In the genomic region with DNA sequence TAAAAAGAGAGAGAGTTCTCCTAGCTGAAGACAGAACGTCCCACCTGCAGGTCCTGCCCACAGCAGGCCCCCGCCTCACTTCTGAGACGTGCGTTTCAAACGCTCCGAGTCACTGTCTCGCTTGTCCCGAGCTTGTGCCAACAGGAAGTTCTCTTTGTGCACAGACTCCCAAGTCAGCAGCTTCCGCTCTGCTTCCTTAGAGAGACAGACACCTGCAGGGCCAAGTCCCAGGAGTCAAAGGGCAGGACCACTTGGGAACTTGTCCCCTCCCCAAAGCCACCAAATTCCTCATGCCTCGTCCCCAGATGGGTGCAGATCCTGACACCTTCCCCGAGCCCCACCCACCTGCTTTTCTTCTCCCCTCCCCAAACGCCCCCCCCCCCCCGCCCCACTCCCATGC, we compare ENCODE assay signal across 11 mouse cellular contexts. TPM values are rescaled to one million over a fixed set of nuclear protein-coding genes. Genes with fewer than 3 reads are reported as not detected.
A peak's percentile ranks its signal among the peaks of the same experiment; 100 is the strongest.
DNase-seq lines count a peak whose midpoint lies in the region; ATAC-seq lines count a peak whose summit lies in the region.
"Had no signal": no experiment of that assay in that cellular context is flagged by ENCODE, and none has a peak within 500 bp of the region (broad histone marks: within the 10 kb centered on the region; RNA-seq: fewer than 3 reads in every experiment).

No protein-coding gene starts in this region.

- intact Hi-C loops in heart, postnatal 14 days (cut with DNase I): loop anchor here (2.0 to 5.0 kb wide), 3 partner anchors 37 to 223 kb away; no protein-coding TSS in a partner anchor

- H3K4me1 ChIP-seq in heart, embryonic 16.5 days (ENCODE audit: control insufficient read depth, insufficient read depth, low read length): no peaks in the 10 kb centered on the region; the same call in 1 of the 2 replicates
- peaks cover 34% of the 10 kb centered on the region for H3K4me1 ChIP-seq in hindbrain, embryonic 13.5 days (replicated peaks)
- peaks cover 22% of the 10 kb centered on the region for H3K4me1 ChIP-seq in midbrain, embryonic 15.5 days

- H3K36me3 ChIP-seq in heart, embryonic 16.5 days (ENCODE audit: control insufficient read depth, insufficient read depth): peaks cover 8% of the 10 kb centered on the region
- no peaks in the 10 kb centered on the region for H3K36me3 ChIP-seq in hindbrain, embryonic 13.5 days
- H3K36me3 ChIP-seq in midbrain, embryonic 15.5 days (replicated peaks): no peaks in the 10 kb centered on the region

- 35% methylated on average over 12 of the region's 13 CpGs for WGBS in heart, embryonic 16.5 days
- 18% methylated on average over 11 of the region's 13 CpGs for WGBS in hindbrain, embryonic 13.5 days
- WGBS in midbrain, embryonic 15.5 days: 12% methylated on average over 11 of the region's 13 CpGs

- no peak overlapping the region for H3K27ac ChIP-seq in heart, embryonic 16.5 days (ENCODE audit: low read length)
- no peak overlapping the region for H3K27ac ChIP-seq in hindbrain, embryonic 13.5 days
- no peak overlapping the region for H3K27ac ChIP-seq in midbrain, embryonic 15.5 days

- 0 out of 2 replicates have a peak overlapping the region, but pooled peaks have one; percentile 10 for H3K4me2 ChIP-seq in heart, embryonic 16.5 days (ENCODE audit: low read depth, low read length)
- peak overlapping the region; percentile 49 for H3K4me2 ChIP-seq in hindbrain, embryonic 13.5 days
- H3K4me2 ChIP-seq in midbrain, embryonic 15.5 days: peak overlapping the region; percentile 42

- DNase-seq in heart, postnatal 14 days: no peak
- peak; percentile 67 for DNase-seq in ZHBTc4 (ENCODE audit: low read depth, low spot score)
- no peak for DNase-seq in adrenal gland, postnatal 14 days
- DNase-seq in layer of hippocampus, adult 18-20 months (ENCODE audit: low spot score in 2 of 2): no peak
- no peak for DNase-seq in gastrocnemius, postnatal 10 days

- no peaks in the 10 kb centered on the region for H3K9me3 ChIP-seq in heart, embryonic 16.5 days (replicated peaks; ENCODE audit: control insufficient read depth, low read length)
- H3K9me3 ChIP-seq in hindbrain, embryonic 13.5 days: no peaks in the 10 kb centered on the region
- no peaks in the 10 kb centered on the region for H3K9me3 ChIP-seq in midbrain, embryonic 15.5 days
- H3K9me3 ChIP-seq: megakaryocyte, embryonic 14.5 days had no signal

- ATAC-seq in heart, embryonic 16.5 days (replicated peaks; ENCODE audit: extremely low read depth, insufficient read depth, low FRiP score): no peak
- no peak for ATAC-seq in hindbrain, embryonic 13.5 days (ENCODE audit: low FRiP score)
- ATAC-seq in midbrain, embryonic 15.5 days (replicated peaks): 0 out of 2 replicates have a peak, but pooled peaks have one; percentile 2

- H3K4me3 ChIP-seq in heart, embryonic 16.5 days (ENCODE audit: low read length): no peak overlapping the region
- H3K4me3 ChIP-seq in hindbrain, embryonic 13.5 days: peak overlapping the region; percentile 23
- peak overlapping the region; percentile 13 for H3K4me3 ChIP-seq in midbrain, embryonic 15.5 days

- no peaks in the 10 kb centered on the region for H3K27me3 ChIP-seq in heart, embryonic 16.5 days (ENCODE audit: control insufficient read depth, insufficient read depth, low read length)
- H3K27me3 ChIP-seq in hindbrain, embryonic 13.5 days: 0 out of 2 replicates have a peak, but pooled peaks cover 7% of the 10 kb centered on the region
- H3K27me3 ChIP-seq in midbrain, embryonic 15.5 days (replicated peaks): no peaks in the 10 kb centered on the region

- no peak overlapping the region for H3K9ac ChIP-seq in heart, embryonic 16.5 days (ENCODE audit: low read length)
- peak overlapping the region; percentile 55 for H3K9ac ChIP-seq in hindbrain, embryonic 13.5 days
- no peak overlapping the region for H3K9ac ChIP-seq in midbrain, embryonic 15.5 days

RNA-seq across cellular contexts. Expression of gene Slc6a21, which starts 27.6 kb away (rescaled TPM):
- polyA plus RNA-seq in heart, embryonic 16.5 days (2015; fragmentation: Nextera tagmentation; extraction: Ambion mirVana): not detected in 2 replicates
- total RNA-seq in heart, postnatal 14 days (2021): not detected
- not detected in 2 replicates for polyA plus RNA-seq in hindbrain, embryonic 13.5 days (2015; fragmentation: Nextera tagmentation; extraction: Ambion mirVana)
- polyA plus RNA-seq in midbrain, embryonic 15.5 days (2015; fragmentation: Nextera tagmentation; extraction: Ambion mirVana): not detected in 2 replicates
- total RNA-seq in adrenal gland, postnatal 14 days (2021): not detected in 2 replicates
- total RNA-seq in layer of hippocampus, adult 18-20 months (2021): not detected
- total RNA-seq in gastrocnemius, postnatal 10 days (2021): not detected
- total RNA-seq: hematopoietic stem cell, adult 5-6 weeks had no signal
- polyA plus RNA-seq: stomach, embryonic 14.5 days had no signal

RNA-seq across cellular contexts. Expression of gene Trpm4, which starts 28.7 kb away (rescaled TPM):
- 12.4 and 18.0 TPM in 2 replicates for polyA plus RNA-seq in heart, embryonic 16.5 days (2015; fragmentation: Nextera tagmentation; extraction: Ambion mirVana)
- 10 to 100 TPM; 20.8 to 22.3 TPM for total RNA-seq in heart, postnatal 14 days (2021)
- 7.3 and 8.9 TPM in 2 replicates for polyA plus RNA-seq in hindbrain, embryonic 13.5 days (2015; fragmentation: Nextera tagmentation; extraction: Ambion mirVana)
- 10.7 and 12.7 TPM in 2 replicates for polyA plus RNA-seq in midbrain, embryonic 15.5 days (2015; fragmentation: Nextera tagmentation; extraction: Ambion mirVana)
- 13.5 and 15.1 TPM in 2 replicates for total RNA-seq in adrenal gland, postnatal 14 days (2021)
- 10 to 100 TPM in 1 of 2 experiments, 1 to 10 TPM in 1; 9.7 to 16.2 TPM for total RNA-seq in layer of hippocampus, adult 18-20 months (2021)
- total RNA-seq in gastrocnemius, postnatal 10 days (2021): 10 to 100 TPM; 25.5 to 35.2 TPM

RNA-seq across cellular contexts. Expression of gene Hrc, which starts 30.2 kb away (rescaled TPM):
- 26.6 and 28.7 TPM in 2 replicates for polyA plus RNA-seq in heart, embryonic 16.5 days (2015; fragmentation: Nextera tagmentation; extraction: Ambion mirVana)
- total RNA-seq in heart, postnatal 14 days (2021): 100 to 1,000 TPM; 516 to 539 TPM
- polyA plus RNA-seq in hindbrain, embryonic 13.5 days (2015; fragmentation: Nextera tagmentation; extraction: Ambion mirVana): 0.31 TPM in 2 replicates
- polyA plus RNA-seq in midbrain, embryonic 15.5 days (2015; fragmentation: Nextera tagmentation; extraction: Ambion mirVana): 0.23 and 0.26 TPM in 2 replicates
- total RNA-seq in adrenal gland, postnatal 14 days (2021): 0.15 and 0.45 TPM in 2 replicates
- total RNA-seq in layer of hippocampus, adult 18-20 months (2021): under 1 TPM; 0.17 to 0.18 TPM
- 100 to 1,000 TPM; 579 to 609 TPM for total RNA-seq in gastrocnemius, postnatal 10 days (2021)
- total RNA-seq: hematopoietic stem cell, adult 5-6 weeks had no signal

Comparison
In these comparisons a context has a peak if more than half of its experiments do, and no peak if none do; other contexts are left out.
1. RNA of gene Hrc, which starts 30.2 kb away (total RNA-seq): 579 to 609 TPM in gastrocnemius, postnatal 10 days and 516 to 539 TPM in heart, postnatal 14 days; 0.17 to 0.18 TPM in layer of hippocampus, adult 18-20 months and 0.15 to 0.45 TPM in adrenal gland, postnatal 14 days; every median in the first group is over 100 times any median in the second.
2. Peak in every context shown above with its lines, with median percentiles within 50 percentile points of each other: H3K4me2 ChIP-seq.